Mouse (Mus musculus) C3H10T1/2 (cell line): ENCODE results near the gene Gm8011. TPM values are rescaled to one million over a fixed set of nuclear protein-coding genes. Genes with fewer than 3 reads are reported as not detected.

Source experiments
- polyA plus RNA-seq, 2 experiments: library from polyadenylated mRNA; unstranded; fragments of >200 nt; fragmentation: generic; extraction: Trizol; gene quantifications; one replicate each; pipeline ENCODE4 v1.2.1; 2012; ENCODE audit warnings: missing spikeins in 2 of 2

Gm8011 gene
- polyA plus RNA-seq: not detected

DNA sequence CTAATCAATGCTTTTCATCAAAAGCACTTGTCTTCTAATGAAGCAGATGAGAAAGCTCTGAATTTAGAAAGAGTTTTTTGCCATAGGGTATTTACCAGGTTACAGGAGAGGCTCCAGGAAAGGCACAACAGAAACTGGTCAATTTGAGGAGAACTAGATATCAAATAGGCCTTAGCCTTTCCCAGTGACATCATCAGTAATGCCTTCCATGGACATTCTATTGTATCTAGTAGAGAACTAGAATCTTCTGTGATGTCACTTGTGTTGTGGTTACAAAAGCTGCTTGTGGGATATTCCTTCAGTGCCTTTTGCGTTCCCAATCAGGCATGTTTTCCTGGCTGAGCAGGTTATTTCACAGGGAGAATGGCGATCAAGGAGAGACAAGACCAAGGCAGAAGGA, at the start of gene Gm8011:
Gene Gm8011, plus strand, starts transcription at position 301 of the 400 bp plus-strand sequence.

DNA sequence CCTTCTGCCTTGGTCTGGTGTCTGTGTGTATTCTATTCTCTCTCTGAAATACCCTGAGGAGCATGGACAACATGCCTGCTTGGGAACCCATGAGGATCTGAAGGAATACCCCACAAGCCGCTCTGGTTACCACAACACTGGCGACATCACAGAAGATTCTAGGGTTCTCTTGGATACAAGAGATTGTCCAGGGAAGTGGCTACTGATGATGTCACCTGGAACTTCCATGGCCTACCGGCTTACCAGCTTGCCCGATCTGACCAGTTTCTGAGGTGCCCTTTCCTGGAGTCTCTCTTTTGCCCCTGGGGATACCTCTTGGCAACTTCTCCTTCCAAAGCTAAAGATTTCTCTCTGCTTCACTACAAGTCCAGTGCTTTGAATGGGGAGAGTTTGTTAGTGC, 24.1 kb upstream of the Gm8011 start, which contains the start of gene Gm8005:
Gene Gm8005, minus strand, starts transcription at position 101 of the 400 bp plus-strand sequence.

DNA sequence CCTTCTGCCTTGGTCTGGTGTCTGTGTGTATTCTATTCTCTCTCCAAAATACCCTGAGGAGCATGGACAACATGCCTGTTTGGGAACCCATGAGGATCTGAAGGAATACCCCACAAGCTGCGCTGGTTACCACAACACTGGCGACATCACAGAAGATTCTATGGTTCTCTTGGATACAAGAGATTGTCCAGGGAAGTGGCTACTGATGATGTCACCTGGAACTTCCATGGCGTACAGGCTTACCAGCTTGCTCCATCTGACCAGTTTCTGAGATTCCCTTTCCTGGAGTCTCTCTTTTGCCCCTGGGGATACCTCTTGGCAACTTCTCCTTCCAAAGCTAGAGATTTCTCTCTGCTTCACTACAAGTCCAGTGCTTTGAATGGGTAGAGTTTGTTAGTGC, 38.6 kb downstream of the Gm8011 start, which contains the start of gene Gm8020:
Gene Gm8020, minus strand, starts transcription at position 101 of the 400 bp plus-strand sequence.

Other genes starting within 250 kb of the Gm8011 start
- not detected for gene Gm17026, start 203.8 kb upstream of the Gm8011 start, polyA plus RNA-seq
- gene Gm9611, start 166.5 kb upstream of the Gm8011 start, polyA plus RNA-seq: not detected
- not detected for gene Gm7995, start 153.7 kb upstream of the Gm8011 start, polyA plus RNA-seq
- gene Gm8005, start 24.2 kb upstream of the Gm8011 start, polyA plus RNA-seq: not detected
- gene Gm8020, start 38.5 kb downstream of the Gm8011 start, polyA plus RNA-seq: not detected
- gene Gm8024, start 60.4 kb downstream of the Gm8011 start, polyA plus RNA-seq: not detected
- gene Gm17124, start 136.0 kb downstream of the Gm8011 start, polyA plus RNA-seq: not detected
- gene Gm3633, start 178.0 kb downstream of the Gm8011 start, polyA plus RNA-seq: not detected
- under 1 TPM in 1 of 2 experiments, not detected in 1; 0.11 TPM for gene Gm10378, start 192.1 kb downstream of the Gm8011 start, polyA plus RNA-seq